ENCODE assay signal across 17 mouse cellular contexts in genomic region chr16:92871728-92872127, GRCm38 (mm10). TPM values are rescaled to one million over a fixed set of nuclear protein-coding genes. Genes with fewer than 3 reads are reported as not detected.
DNase-seq lines count a peak whose midpoint lies in the region; ATAC-seq lines count a peak whose summit lies in the region.
"Had no signal": no experiment of that assay in that cellular context is flagged by ENCODE, and none has a peak within 500 bp of the region (broad histone marks: within the 10 kb centered on the region; RNA-seq: fewer than 3 reads in every experiment).

No protein-coding gene starts in this region.

- peaks cover 12% of the 10 kb centered on the region; the same call in 1 of the 2 replicates for H3K9me3 ChIP-seq in heart, embryonic 14.5 days (ENCODE audit: control insufficient read depth, low read length)
- H3K9me3 ChIP-seq in liver, embryonic 11.5 days (ENCODE audit: control insufficient read depth, low read length), result no peaks in the 10 kb centered on the region
- H3K9me3 ChIP-seq in liver, embryonic 16.5 days (replicated peaks; ENCODE audit: control insufficient read depth, low read length), result no peaks in the 10 kb centered on the region
- H3K9me3 ChIP-seq: embryonic facial prominence, embryonic 13.5 days; hindbrain, embryonic 10.5 days had no signal

- no peak overlapping the region for H3K27ac ChIP-seq in heart, embryonic 14.5 days (replicated peaks in 1 of 2; ENCODE audit: control insufficient read depth in 1 of 2, insufficient read depth in 1 of 2, low read depth in 2 of 2, low read length in 2 of 2)
- H3K27ac ChIP-seq in liver, embryonic 11.5 days (ENCODE audit: low read depth, low read length), result no peak overlapping the region
- no peak overlapping the region for H3K27ac ChIP-seq in liver, embryonic 16.5 days (ENCODE audit: low read length)
- H3K27ac ChIP-seq: embryonic facial prominence, embryonic 13.5 days; forebrain, embryonic 12.5 days; heart, embryonic 13.5 days; hindbrain, embryonic 10.5 days; hindbrain, embryonic 14.5 days had no signal

- intact Hi-C loops in heart, postnatal 10 days (cut with DNase I), result no loop called here

- peaks cover 59% of the 10 kb centered on the region for H3K27me3 ChIP-seq in heart, embryonic 14.5 days (ENCODE audit: control insufficient read depth, insufficient read depth, low read length)
- H3K27me3 ChIP-seq in liver, embryonic 11.5 days (replicated peaks; ENCODE audit: control insufficient read depth, insufficient read depth, low read length), result no peaks in the 10 kb centered on the region
- H3K27me3 ChIP-seq in liver, embryonic 16.5 days (ENCODE audit: control insufficient read depth, insufficient read depth, low read depth, low read length), result no peaks in the 10 kb centered on the region; the same call in 1 of the 2 replicates
- H3K27me3 ChIP-seq: embryonic facial prominence, embryonic 13.5 days; forebrain, embryonic 12.5 days had no signal

- DNase-seq in heart, postnatal 10 days, result no peak
- DNase-seq in liver, embryonic 11.5 days (ENCODE audit: low spot score), result no peak
- no peak for DNase-seq in ovary, postnatal 10 days (ENCODE audit: low spot score)
- no peak for DNase-seq in urinary bladder, adult 2 months (ENCODE audit: low spot score)
- DNase-seq: adrenal gland, adult 8-10 months; adrenal gland, postnatal 36 days; cerebellum, adult 2 months; gastrocnemius, postnatal 25 days had no signal

- no peak overlapping the region for H3K9ac ChIP-seq in heart, embryonic 14.5 days (ENCODE audit: low read length)
- no peak overlapping the region for H3K9ac ChIP-seq in liver, embryonic 11.5 days (ENCODE audit: low read depth, low read length)
- H3K9ac ChIP-seq in liver, embryonic 16.5 days (ENCODE audit: low read depth, low read length), result no peak overlapping the region
- H3K9ac ChIP-seq: embryonic facial prominence, embryonic 13.5 days; forebrain, embryonic 12.5 days; heart, embryonic 13.5 days; hindbrain, embryonic 14.5 days had no signal

- no peaks in the 10 kb centered on the region for H3K36me3 ChIP-seq in heart, embryonic 14.5 days (ENCODE audit: control insufficient read depth, insufficient read depth, low read length)
- H3K36me3 ChIP-seq in liver, embryonic 11.5 days (ENCODE audit: control insufficient read depth, insufficient read depth, low read length), result no peaks in the 10 kb centered on the region
- H3K36me3 ChIP-seq in liver, embryonic 16.5 days (ENCODE audit: control insufficient read depth, insufficient read depth), result no peaks in the 10 kb centered on the region
- H3K36me3 ChIP-seq: embryonic facial prominence, embryonic 13.5 days; forebrain, embryonic 12.5 days; heart, embryonic 13.5 days; hindbrain, embryonic 10.5 days had no signal

- no peak overlapping the region for H3K4me3 ChIP-seq in heart, embryonic 14.5 days (ENCODE audit: control insufficient read depth in 1 of 2, insufficient read depth in 1 of 2, low read depth in 1 of 2, low read length in 2 of 2)
- H3K4me3 ChIP-seq in liver, embryonic 11.5 days (ENCODE audit: low read depth, low read length), result no peak overlapping the region
- no peak overlapping the region for H3K4me3 ChIP-seq in liver, embryonic 16.5 days (ENCODE audit: low read depth, low read length)
- H3K4me3 ChIP-seq: embryonic facial prominence, embryonic 13.5 days; forebrain, embryonic 12.5 days; heart, embryonic 13.5 days; hindbrain, embryonic 10.5 days had no signal

- 36% methylated on average over 11 of the region's 11 CpGs for WGBS in heart, embryonic 14.5 days
- WGBS in liver, embryonic 11.5 days, result 46% methylated on average over 11 of the region's 11 CpGs
- WGBS in liver, embryonic 16.5 days (ENCODE audit: insufficient replicate concordance), result 37% methylated on average over 11 of the region's 11 CpGs

- peaks cover 0 to 2% of the 10 kb centered on the region in 2 experiments; a peak in 1 of 4 replicates for H3K4me1 ChIP-seq in heart, embryonic 14.5 days (ENCODE audit: control insufficient read depth in 2 of 2, insufficient read depth in 2 of 2, low read length in 2 of 2)
- peaks cover 7% of the 10 kb centered on the region; the same call in 1 of the 2 replicates for H3K4me1 ChIP-seq in liver, embryonic 11.5 days (replicated peaks; ENCODE audit: control insufficient read depth, insufficient read depth, low read length)
- H3K4me1 ChIP-seq in liver, embryonic 16.5 days (ENCODE audit: control insufficient read depth, low read depth, low read length), result no peaks in the 10 kb centered on the region
- H3K4me1 ChIP-seq: forebrain, embryonic 12.5 days; hindbrain, embryonic 10.5 days had no signal

- H3K4me2 ChIP-seq in heart, embryonic 14.5 days (ENCODE audit: low read length), result no peak overlapping the region
- no peak overlapping the region for H3K4me2 ChIP-seq in liver, embryonic 11.5 days
- no peak overlapping the region for H3K4me2 ChIP-seq in liver, embryonic 16.5 days (ENCODE audit: low read depth, low read length)
- H3K4me2 ChIP-seq: embryonic facial prominence, embryonic 13.5 days; forebrain, embryonic 12.5 days; heart, embryonic 13.5 days; hindbrain, embryonic 14.5 days had no signal

- peak; percentile 39; the same call in 1 of the 2 replicates for ATAC-seq in heart, embryonic 14.5 days (ENCODE audit: insufficient number of reproducible peaks, insufficient read depth, low FRiP score, low read depth)
- peak; percentile 37 for ATAC-seq in common myeloid progenitor, adult 5-6 weeks (replicated peaks; ENCODE audit: low read depth, poor library complexity, severe bottlenecking)
- peak; percentile 63 for ATAC-seq in liver, embryonic 11.5 days (replicated peaks; ENCODE audit: low FRiP score)
- ATAC-seq in liver, embryonic 16.5 days (ENCODE audit: low read depth), result 0 out of 2 replicates have a peak, but pooled peaks have one; percentile 30
- ATAC-seq: forebrain, embryonic 16.5 days had no signal

RNA-seq across cellular contexts. Expression of gene Runx1, which starts 45.8 kb away (rescaled TPM):
- polyA plus RNA-seq in heart, embryonic 14.5 days (2014; fragmentation: Nextera tagmentation; extraction: Ambion mirVana), result 0.86 and 1.0 TPM in 2 replicates
- total RNA-seq in heart, postnatal 10 days (2021), result 1 to 10 TPM; 1.4 to 1.7 TPM
- 78.7 and 92.4 TPM in 2 replicates for total RNA-seq in common myeloid progenitor, adult 5-6 weeks (2017)
- polyA plus RNA-seq in liver, embryonic 11.5 days (2014; fragmentation: Nextera tagmentation; extraction: Ambion mirVana), result 18.7 and 23.4 TPM in 2 replicates
- polyA plus RNA-seq in liver, embryonic 16.5 days (2015; fragmentation: Nextera tagmentation; extraction: Ambion mirVana), result 4.1 and 4.4 TPM in 2 replicates
- polyA plus RNA-seq in urinary bladder, adult 2 months (2012; rRNA removed), result 8.6 and 13.5 TPM in 2 replicates
